Mouse (Mus musculus) C2C12 (cell line): ENCODE measurements around the gene Hspb8. TPM values are rescaled to one million over a fixed set of nuclear protein-coding genes. Genes with fewer than 3 reads are reported as not detected.

Experiments
- H3K27me3 ChIP-seq: one replicate; pipeline ENCODE4 v1.6.1; 2011; ENCODE audit not compliant: control insufficient read depth, insufficient read depth, insufficient read length
- H3K36me3 ChIP-seq: one replicate; pipeline ENCODE4 v1.6.1; 2011; ENCODE audit not compliant: control insufficient read depth, insufficient read depth
- H3K4me3 ChIP-seq: one replicate; pipeline ENCODE4 v1.5.1; 2011; ENCODE audit warnings: mild to moderate bottlenecking, control low read depth; ENCODE audit not compliant: poor library complexity, insufficient read depth, severe bottlenecking
- H3K79me2 ChIP-seq: one replicate; pipeline ENCODE4 v1.6.1; 2011; ENCODE audit not compliant: control insufficient read depth, insufficient read depth
- H3K79me3 ChIP-seq: one replicate; pipeline ENCODE4 v1.6.1; 2011; ENCODE audit warnings: low read depth, control low read depth
- H3ac ChIP-seq: one replicate; pipeline ENCODE3; 2011; ENCODE audit warnings: low read depth; ENCODE audit not compliant: control insufficient read depth, insufficient read length
- CEBPB ChIP-seq: IDR thresholded peaks from one replicate; pipeline ENCODE4 v1.6.1; 2011; ENCODE audit warnings: low read depth, mild to moderate bottlenecking, control low read depth, moderate library complexity
- CTCF ChIP-seq: IDR thresholded peaks from one replicate; pipeline ENCODE4 v1.5.1; 2011; ENCODE audit not compliant: control insufficient read depth, insufficient read depth, insufficient read length
- FOSL1 ChIP-seq: IDR thresholded peaks from one replicate; pipeline ENCODE4 v1.8.0; 2011; ENCODE audit warnings: mild to moderate bottlenecking, low read length; ENCODE audit not compliant: poor library complexity, insufficient read depth, severe bottlenecking
- MAX ChIP-seq: IDR thresholded peaks from one replicate; pipeline ENCODE4 v1.6.1; 2011; ENCODE audit warnings: mild to moderate bottlenecking, control low read depth
- MYOD1 ChIP-seq: IDR thresholded peaks from one replicate; pipeline ENCODE4 v1.6.1; 2011; ENCODE audit warnings: low read depth; ENCODE audit not compliant: control insufficient read depth, insufficient read length
- MYOG ChIP-seq: IDR thresholded peaks from one replicate; pipeline ENCODE4 v1.6.1; 2011; ENCODE audit not compliant: control insufficient read depth, insufficient read length; ENCODE audit errors: extremely low read depth
- USF1 ChIP-seq: IDR thresholded peaks from one replicate; pipeline ENCODE4 v1.6.1; 2011; ENCODE audit warnings: low read depth, mild to moderate bottlenecking, control low read depth, moderate library complexity
- polyA plus RNA-seq: library from polyadenylated mRNA; unstranded; fragments of >200 nt; fragmentation: generic; extraction: Trizol; gene quantifications from one replicate; pipeline ENCODE4 v1.2.1, GENCODE M21; 2012; ENCODE audit warnings: missing spikeins

Hspb8 gene
- polyA plus RNA-seq, 1 experiment, result 58.6 TPM

DNA sequence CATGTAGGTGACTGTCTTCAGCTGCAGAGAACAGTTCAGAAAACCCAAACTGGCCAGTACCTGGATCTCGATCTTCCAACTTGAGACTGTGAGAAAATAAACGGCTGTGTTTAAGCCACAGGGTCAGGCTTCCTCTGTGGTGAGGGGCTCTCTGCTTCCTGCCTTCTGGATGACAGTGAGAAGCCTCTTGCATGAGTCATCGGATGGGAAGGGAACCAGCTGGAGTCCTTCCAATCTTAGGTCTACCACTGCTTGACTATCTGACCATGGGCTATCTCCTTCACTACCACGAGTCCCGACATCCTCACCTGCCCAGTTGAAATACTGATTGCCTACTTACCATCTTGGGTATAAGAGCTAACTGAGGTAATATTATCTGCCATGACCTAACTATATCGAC lies 40.9 kb downstream of the Hspb8 start:
- no peaks in the 10 kb centered on the region for H3K36me3 ChIP-seq
- no peaks in the 10 kb centered on the region for H3K79me2 ChIP-seq
- H3K4me3 ChIP-seq, result no peak overlapping the region
- H3K79me3 ChIP-seq, result no peaks in the 10 kb centered on the region
- TF ChIP-seq USF1, result no peak
- no peak for TF ChIP-seq FOSL1
- TF ChIP-seq CEBPB, result no peak
- TF ChIP-seq MYOD1, result no peak
- no peak for TF ChIP-seq MYOG
- TF ChIP-seq MAX, result no peak
- TF ChIP-seq CTCF, result no peak
- no peak overlapping the region for H3ac ChIP-seq
- no peaks in the 10 kb centered on the region for H3K27me3 ChIP-seq

- no peaks in the 10 kb centered on the region for H3K79me3 ChIP-seq
- no peaks in the 10 kb centered on the region for H3K79me2 ChIP-seq
- no peak overlapping the region for H3ac ChIP-seq
- no peaks in the 10 kb centered on the region for H3K27me3 ChIP-seq
- no peaks in the 10 kb centered on the region for H3K36me3 ChIP-seq
- H3K4me3 ChIP-seq, result no peak overlapping the region
- TF ChIP-seq MYOG (no peak), USF1 (no peak), CTCF (no peak), MYOD1 (no peak), MAX (no peak), FOSL1 (no peak), CEBPB (no peak)
Measured at GRCm38 (mm10) chr5:116381217-116381616, 41.4 kb downstream of the Hspb8 start.

- H3ac ChIP-seq, result no peak overlapping the region
- H3K36me3 ChIP-seq, result no peaks in the 10 kb centered on the region
- H3K4me3 ChIP-seq, result no peak overlapping the region
- TF ChIP-seq MYOD1 (no peak), CTCF (no peak), CEBPB (no peak), USF1 (no peak), MYOG (no peak)
- no peaks in the 10 kb centered on the region for H3K79me3 ChIP-seq
- no peaks in the 10 kb centered on the region for H3K79me2 ChIP-seq
- H3K27me3 ChIP-seq, result no peaks in the 10 kb centered on the region
Measured at GRCm38 (mm10) chr5:116380384-116380783, 42.3 kb downstream of the Hspb8 start.

- no peak overlapping the region for H3K4me3 ChIP-seq
- TF ChIP-seq CEBPB, result no peak
- TF ChIP-seq CTCF, result no peak
- TF ChIP-seq MYOD1, result no peak
- no peak for TF ChIP-seq USF1
- TF ChIP-seq MAX, result no peak
- no peak for TF ChIP-seq MYOG
- TF ChIP-seq FOSL1, result no peak
Measured at GRCm38 (mm10) chr5:116378872-116379271, 43.8 kb downstream of the Hspb8 start.

DNA sequence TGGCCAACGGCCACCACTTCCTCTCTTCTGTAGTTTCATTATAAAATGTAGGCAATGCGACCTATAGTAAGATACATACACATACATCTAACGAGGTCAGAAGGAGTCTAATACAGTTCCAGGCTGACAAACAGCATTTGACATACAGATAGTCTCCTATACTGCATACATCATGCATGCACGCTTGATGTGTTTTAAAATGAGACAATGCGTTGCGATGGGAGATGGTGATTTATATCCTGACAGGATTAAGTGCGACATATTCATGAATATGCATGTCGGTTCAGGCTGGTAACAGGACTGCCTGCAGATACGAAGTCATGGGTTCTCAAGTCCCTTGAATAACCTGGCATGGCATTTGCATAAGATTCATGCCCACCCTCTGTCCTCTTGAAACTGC lies 54.7 kb downstream of the Hspb8 start:
- Histone ChIP-seq H3K27me3 (no peaks in the 10 kb centered on the region), H3ac (no peak overlapping the region), H3K79me2 (no peaks in the 10 kb centered on the region), H3K4me3 (no peak overlapping the region), H3K79me3 (no peaks in the 10 kb centered on the region), H3K36me3 (no peaks in the 10 kb centered on the region)
- no peak for TF ChIP-seq MYOG
- TF ChIP-seq FOSL1, result no peak
- TF ChIP-seq MAX, result no peak
- TF ChIP-seq CEBPB, result no peak
- no peak for TF ChIP-seq CTCF
- TF ChIP-seq USF1, result no peak
- TF ChIP-seq MYOD1, result no peak

More at GRCm38 (mm10) chr5:116378872-116379271, 43.8 kb downstream of the Hspb8 start:
- Histone ChIP-seq H3ac (no peak overlapping the region), H3K36me3 (no peaks in the 10 kb centered on the region), H3K27me3 (no peaks in the 10 kb centered on the region), H3K79me3 (no peaks in the 10 kb centered on the region), H3K79me2 (no peaks in the 10 kb centered on the region)

DNA sequence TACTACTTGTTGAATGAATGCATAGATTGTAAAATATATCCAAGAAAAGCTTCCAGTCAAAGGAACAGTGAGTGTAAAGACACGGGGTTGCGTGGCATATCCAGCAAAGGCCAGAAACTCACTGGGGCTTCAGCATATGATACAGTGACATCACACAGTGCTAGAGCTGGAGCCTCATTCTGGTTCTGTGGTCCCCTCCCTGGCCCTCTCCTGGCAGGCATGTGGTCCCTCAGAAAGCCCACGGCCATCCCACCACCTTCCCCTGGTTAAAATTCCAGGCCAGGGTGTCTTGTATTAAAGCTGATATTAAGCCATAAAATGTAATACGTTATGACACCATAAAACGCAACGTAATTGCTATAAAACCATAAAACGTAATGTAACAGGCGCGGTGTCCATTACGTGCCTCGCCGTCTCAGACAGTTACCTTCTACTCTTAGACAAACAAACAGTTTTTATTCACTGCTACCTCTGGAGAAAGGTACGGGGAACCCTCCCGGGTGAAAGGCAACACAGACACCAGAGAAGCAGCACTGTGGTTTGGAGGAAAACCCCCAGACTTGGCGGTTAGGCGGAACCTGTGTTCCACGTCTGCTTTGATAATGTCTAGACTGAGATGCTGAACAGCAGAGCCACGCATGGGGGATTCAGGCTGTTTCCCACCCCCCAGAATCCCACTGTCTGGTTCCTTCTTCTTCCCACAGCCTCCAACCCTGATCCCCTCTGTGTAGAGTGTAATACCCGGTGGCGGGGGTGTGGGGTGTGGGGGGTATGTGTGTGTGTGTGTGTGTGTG lies 55.6 kb downstream of the Hspb8 start:
- Histone ChIP-seq H3ac (no peak overlapping the region), H3K79me2 (no peaks in the 10 kb centered on the region), H3K36me3 (no peaks in the 10 kb centered on the region), H3K79me3 (no peaks in the 10 kb centered on the region), H3K27me3 (no peaks in the 10 kb centered on the region), H3K4me3 (no peak overlapping the region)
- no peak for TF ChIP-seq CTCF
- no peak for TF ChIP-seq MYOD1
- TF ChIP-seq USF1, result no peak
- TF ChIP-seq CEBPB, result no peak
- no peak for TF ChIP-seq MYOG
- TF ChIP-seq FOSL1, result no peak
- no peak for TF ChIP-seq MAX
